Mouse (Mus musculus) heart, embryonic 12.5 days (tissue): ENCODE data around the gene Opn1mw. TPM values are rescaled to one million over a fixed set of nuclear protein-coding genes. Genes with fewer than 3 reads are reported as not detected.
A peak's percentile ranks its signal among the peaks of the same experiment; 100 is the strongest.

Experiments used
- ATAC-seq: fragments of 200-750 bp; cut with Nextera tagmentation; 2 replicates; pipeline ENCODE4 v1.8.0; 2017; ENCODE audit warnings: moderate TSS enrichment, moderate library complexity; ENCODE audit not compliant: insufficient number of reproducible peaks, low FRiP score
- H3K27ac ChIP-seq: fragments of 300-500 bp; sonication (generic); 2 replicates; pipeline ENCODE4 v1.5.1; 2016; ENCODE audit warnings: mild to moderate bottlenecking, moderate library complexity; ENCODE audit not compliant: poor library complexity, severe bottlenecking
- H3K27me3 ChIP-seq: fragments of 300-500 bp; sonication (generic); replicated peaks from 2 replicates; pipeline ENCODE4 v1.6.1; 2016; ENCODE audit warnings: mild to moderate bottlenecking, moderate library complexity
- H3K36me3 ChIP-seq: fragments of 300-500 bp; sonication (generic); 2 replicates; pipeline ENCODE4 v1.6.1; 2016; ENCODE audit warnings: mild to moderate bottlenecking, moderate library complexity
- H3K4me1 ChIP-seq: fragments of 300-500 bp; sonication (generic); replicated peaks from 2 replicates; pipeline ENCODE4 v1.6.1; 2016; ENCODE audit warnings: mild to moderate bottlenecking
- H3K4me2 ChIP-seq: fragments of 300-500 bp; sonication (generic); 2 replicates; pipeline ENCODE4 v1.6.1; 2016; ENCODE audit warnings: mild to moderate bottlenecking, moderate library complexity
- H3K4me3 ChIP-seq: fragments of 300-500 bp; sonication (generic); 2 replicates; pipeline ENCODE4 v1.5.1; 2016; ENCODE audit warnings: mild to moderate bottlenecking
- H3K9ac ChIP-seq: fragments of 300-500 bp; sonication (generic); 2 replicates; pipeline ENCODE4 v1.6.1; 2016; ENCODE audit warnings: mild to moderate bottlenecking, moderate library complexity
- H3K9me3 ChIP-seq: fragments of 300-500 bp; sonication (generic); replicated peaks from 2 replicates; pipeline ENCODE4 v1.6.1; 2016; ENCODE audit warnings: mild to moderate bottlenecking, moderate library complexity
- WGBS: fragments of 180-500 bp; shearing (Covaris S2); methylation state at CpG from one replicate; pipeline ENCODE4 v1.1.7; 2016; 5-methylcytosine and 5-hydroxymethylcytosine counted together
- polyA plus RNA-seq: library from polyadenylated mRNA; unstranded; fragments of >200 nt; fragmentation: Nextera tagmentation; extraction: Ambion mirVana; gene quantifications from 2 replicates; pipeline ENCODE4 v1.2.1, GENCODE M21; 2016

The Opn1mw gene
- not detected in 2 replicates for polyA plus RNA-seq

- H3K4me2 ChIP-seq: no peak within 1 kb of the TSS
- H3K4me1 ChIP-seq: no peaks in the 10 kb centered on the region
- no peaks in the 10 kb centered on the region for H3K36me3 ChIP-seq
- no peak within 1 kb of the TSS for H3K9ac ChIP-seq
- no peak within 1 kb of the TSS for H3K27ac ChIP-seq
- H3K9me3 ChIP-seq: no peaks in the 10 kb centered on the region
- no peak for ATAC-seq
- H3K4me3 ChIP-seq: no peak within 1 kb of the TSS
- H3K27me3 ChIP-seq: peaks cover 6% of the 10 kb centered on the region; the same call in 1 of the 2 replicates
Measured at GRCm38 (mm10) chrX:74127164-74127563, at the start of gene Opn1mw. Gene Opn1mw (plus strand): TSS chrX:74127464.

- Histone ChIP-seq H3K4me1 (peaks cover 13% of the 10 kb centered on the region), H3K27me3 (0 out of 2 replicates have a peak, but pooled peaks cover 10% of the 10 kb centered on the region), H3K27ac (peak overlapping the region; percentile 96), H3K4me3 (peak overlapping the region; percentile 71), H3K4me2 (peak overlapping the region; percentile 83), H3K36me3 (peaks cover under 1% of the 10 kb centered on the region; the same call in 1 of the 2 replicates), H3K9ac (peak overlapping the region; percentile 82), H3K9me3 (no peaks in the 10 kb centered on the region; the same call in 1 of the 2 replicates)
- whole genome bisulfite sequencing: 14% methylated on average over 17 of the region's 17 CpGs
- no peak for ATAC-seq
Measured at GRCm38 (mm10) chrX:74084276-74084837, 42.9 kb upstream of the Opn1mw start.

DNA sequence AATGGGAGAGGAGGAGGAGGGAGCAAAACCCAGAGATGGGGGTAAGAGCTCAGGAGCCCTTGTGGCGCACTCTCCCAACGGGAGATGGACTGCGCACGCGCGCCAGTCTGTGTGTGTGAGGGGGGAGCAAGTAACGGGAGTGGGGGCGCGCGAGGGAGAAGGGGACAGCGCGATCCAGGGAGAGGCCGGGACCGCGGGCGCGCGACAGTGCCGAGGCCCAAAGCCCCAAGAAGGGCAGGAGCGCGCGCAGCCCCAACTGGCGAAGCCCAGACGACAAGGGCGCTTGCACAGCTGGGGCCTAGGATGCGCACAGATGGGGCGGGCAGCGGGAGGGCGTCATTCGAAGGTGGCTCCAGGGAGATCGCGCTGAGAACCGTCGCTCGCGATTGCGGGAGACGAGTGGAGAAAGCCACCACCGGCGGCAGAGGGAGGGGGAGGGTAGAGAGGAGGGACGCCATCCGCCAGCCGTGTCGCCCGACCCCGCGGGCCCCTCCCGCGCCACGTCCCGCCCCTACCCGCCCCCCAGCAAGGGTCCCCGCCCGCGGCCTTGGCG, 42.2 kb upstream of the Opn1mw start:
- ATAC-seq: peak; percentile 84
- H3K27me3 ChIP-seq: 0 out of 2 replicates have a peak, but pooled peaks cover 10% of the 10 kb centered on the region
- 13% methylated on average over 32 of the region's 56 CpGs for WGBS
- no peaks in the 10 kb centered on the region for H3K36me3 ChIP-seq
- peaks cover 13% of the 10 kb centered on the region for H3K4me1 ChIP-seq
- no peaks in the 10 kb centered on the region; the same call in 1 of the 2 replicates for H3K9me3 ChIP-seq
- H3K27ac ChIP-seq: peak overlapping the region; percentile 96
- peak overlapping the region; percentile 71 for H3K4me3 ChIP-seq
- peak overlapping the region; percentile 82 for H3K9ac ChIP-seq
- peak overlapping the region; percentile 83 for H3K4me2 ChIP-seq

- Histone ChIP-seq H3K27me3 (0 out of 2 replicates have a peak, but pooled peaks cover 10% of the 10 kb centered on the region), H3K36me3 (no peaks in the 10 kb centered on the region), H3K9ac (peak overlapping the region; percentile 82), H3K9me3 (no peaks in the 10 kb centered on the region; the same call in 1 of the 2 replicates), H3K27ac (peak overlapping the region; percentile 96), H3K4me3 (peak overlapping the region; percentile 71), H3K4me2 (peak overlapping the region; percentile 51), H3K4me1 (peaks cover 9% of the 10 kb centered on the region)
- ATAC-seq: peak; percentile 99
- WGBS: 16% methylated on average over 27 of the region's 27 CpGs
Measured at GRCm38 (mm10) chrX:74085601-74086038, 41.6 kb upstream of the Opn1mw start.

- Histone ChIP-seq H3K4me3 (no peak overlapping the region), H3K27me3 (no peaks in the 10 kb centered on the region), H3K36me3 (no peaks in the 10 kb centered on the region), H3K4me1 (no peaks in the 10 kb centered on the region), H3K27ac (no peak overlapping the region), H3K9ac (no peak overlapping the region), H3K4me2 (no peak overlapping the region), H3K9me3 (no peaks in the 10 kb centered on the region)
- no peak for ATAC-seq
- 58% methylated on average over 1 of the region's 1 CpGs for WGBS
Measured at GRCm38 (mm10) chrX:74095130-74095529, 32.1 kb upstream of the Opn1mw start.

DNA sequence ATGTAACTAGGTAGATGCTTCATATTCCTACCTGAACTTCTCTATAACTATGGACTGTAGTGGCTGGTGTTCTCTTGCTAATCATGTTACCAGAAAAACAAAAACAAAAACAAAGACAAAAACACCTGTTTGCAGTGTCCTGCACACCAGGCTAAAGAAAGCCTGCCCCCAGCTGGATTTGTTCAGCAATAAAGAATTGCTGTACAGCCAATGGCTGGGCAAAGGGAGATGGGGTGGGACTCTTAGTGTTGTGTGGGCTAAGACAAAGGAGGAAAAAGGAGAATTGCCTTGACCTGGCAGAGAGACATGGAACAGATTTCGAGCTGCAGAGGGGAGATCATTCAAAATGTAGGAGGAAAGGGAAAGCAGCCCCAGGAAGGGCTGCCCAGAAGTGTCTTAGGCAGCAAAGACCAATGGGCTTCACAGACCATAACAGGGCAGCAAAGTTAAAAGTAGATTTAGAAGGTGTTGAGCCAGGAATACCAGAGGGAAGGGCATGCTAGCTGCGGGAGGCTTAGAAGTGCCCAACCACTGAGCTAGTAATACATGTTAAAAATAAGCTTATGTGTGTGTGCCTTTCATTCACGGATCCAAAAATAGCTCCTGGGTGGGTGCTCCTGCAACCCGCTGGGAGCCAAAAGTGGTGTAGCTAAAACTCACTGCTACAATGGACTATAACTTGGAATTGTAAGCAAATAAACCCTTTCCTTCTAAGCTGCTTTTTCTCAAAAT, 23.6 kb upstream of the Opn1mw start:
- Histone ChIP-seq H3K9me3 (no peaks in the 10 kb centered on the region), H3K4me3 (no peak overlapping the region), H3K4me1 (no peaks in the 10 kb centered on the region), H3K27ac (peak overlapping the region; percentile 87), H3K27me3 (no peaks in the 10 kb centered on the region), H3K36me3 (no peaks in the 10 kb centered on the region), H3K9ac (no peak overlapping the region), H3K4me2 (peak overlapping the region; percentile 38)
- ATAC-seq: no peak
- WGBS: 40% methylated on average over 4 of the region's 4 CpGs

DNA sequence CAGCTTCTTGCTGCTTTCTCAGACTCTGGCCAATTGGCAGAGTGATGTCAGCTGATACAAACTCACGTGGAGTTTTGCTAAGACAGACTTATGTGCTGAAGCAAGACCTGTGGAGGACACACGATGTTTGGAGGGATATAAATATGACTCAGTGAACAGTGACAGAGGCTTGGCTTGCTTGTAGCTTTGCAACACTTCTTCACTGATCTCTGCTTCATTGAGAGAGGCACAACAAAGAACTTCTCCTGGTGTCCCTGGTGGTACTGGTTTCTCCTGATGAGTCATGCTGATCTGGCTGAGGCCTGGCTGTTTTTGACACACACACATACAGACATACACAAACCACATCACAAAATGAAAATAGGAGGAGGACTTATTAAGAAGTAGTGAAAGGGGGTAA, 21.3 kb upstream of the Opn1mw start:
- Histone ChIP-seq H3K9ac (no peak overlapping the region), H3K27ac (no peak overlapping the region), H3K9me3 (no peaks in the 10 kb centered on the region), H3K4me3 (no peak overlapping the region), H3K36me3 (no peaks in the 10 kb centered on the region), H3K27me3 (no peaks in the 10 kb centered on the region), H3K4me1 (no peaks in the 10 kb centered on the region), H3K4me2 (no peak overlapping the region)
- no peak for ATAC-seq
- 42% methylated on average over 2 of the region's 2 CpGs for whole genome bisulfite sequencing

DNA sequence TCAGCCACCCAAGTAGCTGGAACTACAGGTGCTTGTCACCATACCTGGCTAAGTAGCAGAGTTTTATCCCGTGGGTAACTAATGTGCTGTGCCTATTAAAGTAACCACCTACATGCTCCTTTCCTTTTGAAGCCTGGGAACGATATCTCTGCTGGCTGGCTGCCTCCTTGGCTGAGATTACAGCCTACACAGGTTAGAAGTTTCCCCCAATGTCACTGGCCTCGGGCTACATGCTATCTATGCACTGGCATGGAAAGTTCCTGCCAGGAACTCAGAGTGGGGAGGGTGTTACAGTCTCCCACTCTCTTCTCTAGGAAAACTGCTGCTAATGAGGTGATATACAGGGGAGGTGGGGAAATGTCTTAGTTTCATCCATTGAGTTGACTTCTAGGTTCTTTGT, 18.5 kb upstream of the Opn1mw start:
- Histone ChIP-seq H3K4me1 (no peaks in the 10 kb centered on the region), H3K36me3 (no peaks in the 10 kb centered on the region), H3K27me3 (no peaks in the 10 kb centered on the region), H3K4me3 (no peak overlapping the region), H3K4me2 (no peak overlapping the region), H3K9me3 (no peaks in the 10 kb centered on the region), H3K27ac (no peak overlapping the region), H3K9ac (no peak overlapping the region)
- WGBS: 28% methylated on average over 3 of the region's 3 CpGs
- ATAC-seq: no peak

GRCm38 (mm10) chrX:74114036-74114435, 13.2 kb upstream of the Opn1mw start:
- H3K4me2 ChIP-seq: no peak overlapping the region
- no peak overlapping the region for H3K27ac ChIP-seq
- no peaks in the 10 kb centered on the region for H3K27me3 ChIP-seq
- no peaks in the 10 kb centered on the region for H3K4me1 ChIP-seq
- no peaks in the 10 kb centered on the region for H3K9me3 ChIP-seq
- no peak overlapping the region for H3K9ac ChIP-seq
- no peaks in the 10 kb centered on the region for H3K36me3 ChIP-seq
- no peak overlapping the region for H3K4me3 ChIP-seq
- no peak for ATAC-seq

DNA sequence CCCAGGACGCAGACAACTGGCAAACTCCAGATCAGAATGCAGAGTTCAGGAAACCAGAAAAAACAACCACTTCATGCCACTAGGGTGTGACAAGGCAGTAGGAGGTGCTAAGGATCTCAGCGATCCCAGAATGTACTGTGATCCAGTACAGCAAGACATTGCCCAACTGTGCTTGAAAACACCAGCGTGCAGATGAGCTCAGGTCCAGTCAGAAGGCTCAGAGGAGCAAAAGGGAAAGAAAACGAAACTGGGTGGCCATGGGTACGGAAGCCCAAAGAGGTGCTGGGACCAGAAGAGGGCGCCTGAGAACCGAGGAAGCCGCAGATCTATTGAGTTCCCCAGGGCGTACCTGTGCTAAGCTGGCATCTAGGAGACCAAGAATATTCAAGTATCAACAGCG, 11.8 kb upstream of the Opn1mw start:
- WGBS: 21% methylated on average over 10 of the region's 10 CpGs
- H3K9me3 ChIP-seq: no peaks in the 10 kb centered on the region
- H3K4me3 ChIP-seq: peak overlapping the region; percentile 31
- ATAC-seq: no peak
- no peak overlapping the region for H3K27ac ChIP-seq
- H3K4me1 ChIP-seq: no peaks in the 10 kb centered on the region
- peak overlapping the region; percentile 60 for H3K4me2 ChIP-seq
- H3K9ac ChIP-seq: 0 out of 2 replicates have a peak overlapping the region, but pooled peaks have one; percentile 24
- no peaks in the 10 kb centered on the region for H3K36me3 ChIP-seq
- H3K27me3 ChIP-seq: no peaks in the 10 kb centered on the region

GRCm38 (mm10) chrX:74124975-74125374, 2.3 kb upstream of the Opn1mw start:
- H3K9me3 ChIP-seq: no peaks in the 10 kb centered on the region
- no peak for ATAC-seq
- H3K36me3 ChIP-seq: no peaks in the 10 kb centered on the region
- peaks cover 6% of the 10 kb centered on the region; the same call in 1 of the 2 replicates for H3K27me3 ChIP-seq
- no peak overlapping the region for H3K4me3 ChIP-seq
- H3K9ac ChIP-seq: no peak overlapping the region
- WGBS: 51% methylated on average over 2 of the region's 2 CpGs
- no peak overlapping the region for H3K4me2 ChIP-seq
- H3K4me1 ChIP-seq: no peaks in the 10 kb centered on the region
- H3K27ac ChIP-seq: no peak overlapping the region
